In the genomic region with DNA sequence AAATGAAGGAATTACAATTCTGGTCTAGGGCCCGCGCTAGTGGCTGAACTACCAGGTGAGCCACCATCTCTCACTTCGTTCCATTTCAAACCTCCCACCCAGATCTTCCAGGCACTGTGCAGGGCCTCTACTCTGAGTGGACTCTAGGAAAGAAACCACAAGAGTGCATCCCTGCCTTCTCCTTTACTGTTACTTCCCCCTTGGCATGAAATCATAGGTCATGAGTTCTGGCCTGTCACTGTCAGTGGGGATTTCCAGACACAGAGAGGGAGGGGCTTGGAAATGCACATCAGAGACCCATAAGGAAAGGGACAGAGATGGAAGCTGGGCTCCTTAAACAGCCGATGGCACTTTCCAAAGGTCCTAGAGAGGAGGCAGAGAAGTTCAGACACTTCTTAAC, we compare ENCODE assay signal across 1 mouse cellular context.
TF ChIP-seq lines count a peak whose summit lies in the region.

No protein-coding gene starts in this region.

TF ChIP-seq in CH12.LX, 34 proteins besides CTCF, POLR2A, EP300 and RAD21:
- TF ChIP-seq ETS1 (conservative IDR thresholded peaks at IDR 0.05; ENCODE audit: low read depth, low read length) (0 out of 2 replicates have a peak, but pooled peaks have one; percentile 23), MAZ (IDR thresholded peaks at IDR 0.05; ENCODE audit: low read depth, low read length) (no peak), TCF12 (IDR thresholded peaks at IDR 0.05; ENCODE audit: low read depth, low read length) (peak; percentile 18; the same call in 1 of the 2 replicates)
TF ChIP-seq in CH12.LX: peak in this region for 2.
